Mouse (Mus musculus) kidney, postnatal 36 days (tissue): ENCODE measurements at regions not wholly inside any gene's neighbourhood (a gene's known extent, or its start where the extent isn't known, plus 50 kb on each side); places are given as distances from the start of the nearest gene placed in this dataset.
"Not testable (repeated sequence)": the region's sequence is repeated elsewhere in the genome, so short reads cannot be mapped to it uniquely, and the experiment has no call there.

ENCODE experiments used
- DNase-seq, 2 experiments: peaks; one replicate each; pipeline ENCODE4 v3.0.0; 2021 to 2022; ENCODE audit warnings: mixed read lengths in 2 of 2

DNA sequence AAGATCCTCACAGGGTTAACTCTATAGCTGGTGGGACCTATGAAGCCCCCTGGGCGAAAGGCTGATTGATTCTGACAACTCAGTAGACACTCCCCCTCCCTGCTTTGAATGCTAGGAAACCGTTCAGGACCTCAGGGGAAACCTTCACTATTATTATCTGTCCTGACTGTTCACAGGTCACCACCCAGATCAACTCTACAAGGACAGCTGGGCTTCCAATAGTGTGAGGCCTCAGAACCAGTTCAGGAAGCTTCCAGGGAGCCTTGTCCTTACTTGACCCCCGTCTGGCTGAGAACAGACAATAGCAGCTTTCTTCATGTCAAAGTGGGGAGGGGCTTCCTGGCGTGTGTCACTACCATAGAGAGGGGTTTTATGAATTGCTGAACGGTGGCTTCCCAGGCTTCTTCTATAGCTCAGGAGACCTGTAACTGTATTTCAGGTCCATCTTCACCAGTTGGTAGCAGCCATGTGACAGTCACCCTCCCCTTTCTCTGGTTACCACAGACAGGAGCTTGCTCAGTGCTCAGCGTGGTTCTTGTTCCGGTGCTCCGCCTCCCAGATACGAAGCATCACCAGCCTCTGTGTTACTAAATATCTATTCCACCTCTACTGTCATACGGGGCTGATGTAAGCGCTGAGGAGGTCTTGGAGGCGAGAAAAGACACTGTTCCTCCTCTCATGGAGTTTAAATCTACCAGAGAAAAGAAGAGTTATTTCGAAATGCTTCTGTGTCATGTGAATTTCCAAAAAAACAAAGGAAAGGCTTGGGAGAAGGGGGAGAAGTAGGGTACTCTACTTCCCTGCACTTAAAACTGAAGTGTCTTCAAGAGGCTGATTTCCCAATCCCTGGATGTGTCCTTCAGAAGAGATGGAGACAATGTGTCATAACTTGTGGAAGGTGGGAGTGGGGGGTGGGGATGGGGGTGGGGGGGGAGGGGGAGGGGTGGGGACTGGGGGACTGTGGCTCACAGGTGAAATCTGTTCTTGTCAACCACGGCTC, 96.9 kb downstream of the Vcpkmt start:
- DNase-seq: peak; percentile 68 to 77

DNA sequence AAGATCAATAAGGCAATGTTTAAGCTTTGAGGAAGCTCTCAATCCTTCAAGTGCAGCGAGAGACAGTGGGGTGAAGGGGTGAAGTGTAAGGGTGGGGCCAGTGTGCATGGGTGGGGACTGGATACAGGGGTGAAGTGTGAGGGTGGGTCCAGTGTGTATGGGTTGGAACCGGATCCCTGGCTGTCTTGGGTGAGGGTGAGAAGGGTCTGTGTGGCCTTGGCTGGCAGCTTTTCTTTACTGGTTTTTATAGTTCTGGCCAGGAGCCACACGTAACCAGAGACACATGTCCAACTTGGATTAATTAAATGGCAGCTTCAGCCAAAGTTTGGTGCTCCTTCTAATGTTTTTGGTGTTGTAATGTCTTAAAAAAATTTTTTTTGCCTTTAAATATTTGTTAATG, 101.4 kb downstream of the Vcpkmt start:
- no peak for DNase-seq

DNA sequence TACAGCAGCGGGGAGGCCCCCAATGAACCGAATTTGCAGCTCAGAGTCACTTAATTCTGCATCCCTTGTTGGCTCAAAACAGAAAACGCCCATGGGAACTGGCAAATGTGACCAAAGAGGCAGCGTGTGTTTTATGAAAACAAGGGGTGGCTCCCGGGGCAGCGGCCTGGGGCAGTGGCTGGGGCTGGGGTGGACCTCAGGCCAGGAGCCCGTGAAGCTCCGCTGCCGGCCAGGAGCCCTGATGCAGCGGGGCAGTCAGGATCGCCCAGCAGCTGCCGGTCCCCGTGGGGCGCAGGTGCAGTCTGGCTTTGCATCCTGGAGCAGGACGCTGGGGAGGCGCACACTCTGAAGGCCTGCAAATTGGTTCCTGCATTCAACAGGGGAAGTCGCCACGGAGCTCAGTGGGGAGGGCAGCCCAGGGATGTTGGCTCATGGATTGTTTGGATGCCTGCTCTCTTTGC, 104.4 kb upstream of the Gm9887 start:
- DNase-seq: no peak

DNA sequence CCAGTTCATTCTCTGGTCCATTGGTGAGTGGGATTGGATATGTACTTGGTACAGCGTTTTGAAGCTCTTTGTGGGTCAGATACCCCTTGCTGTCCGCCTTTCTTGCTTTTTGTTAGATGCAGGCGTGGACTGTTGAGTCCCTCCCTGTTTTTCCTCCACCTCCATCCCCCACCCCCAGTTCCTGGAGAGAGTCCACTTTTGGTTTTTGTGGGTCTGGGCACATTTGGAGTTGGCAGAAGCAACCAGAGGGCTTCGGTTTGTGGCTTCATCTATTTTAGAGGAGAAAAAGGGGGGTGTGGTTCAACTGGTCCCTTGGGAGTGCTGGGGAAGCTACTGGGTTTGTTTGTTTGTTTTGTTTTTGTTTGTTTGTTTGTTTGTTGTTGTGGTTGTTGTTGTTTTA, 103.9 kb upstream of the Gm9887 start:
- no peak for DNase-seq

DNA sequence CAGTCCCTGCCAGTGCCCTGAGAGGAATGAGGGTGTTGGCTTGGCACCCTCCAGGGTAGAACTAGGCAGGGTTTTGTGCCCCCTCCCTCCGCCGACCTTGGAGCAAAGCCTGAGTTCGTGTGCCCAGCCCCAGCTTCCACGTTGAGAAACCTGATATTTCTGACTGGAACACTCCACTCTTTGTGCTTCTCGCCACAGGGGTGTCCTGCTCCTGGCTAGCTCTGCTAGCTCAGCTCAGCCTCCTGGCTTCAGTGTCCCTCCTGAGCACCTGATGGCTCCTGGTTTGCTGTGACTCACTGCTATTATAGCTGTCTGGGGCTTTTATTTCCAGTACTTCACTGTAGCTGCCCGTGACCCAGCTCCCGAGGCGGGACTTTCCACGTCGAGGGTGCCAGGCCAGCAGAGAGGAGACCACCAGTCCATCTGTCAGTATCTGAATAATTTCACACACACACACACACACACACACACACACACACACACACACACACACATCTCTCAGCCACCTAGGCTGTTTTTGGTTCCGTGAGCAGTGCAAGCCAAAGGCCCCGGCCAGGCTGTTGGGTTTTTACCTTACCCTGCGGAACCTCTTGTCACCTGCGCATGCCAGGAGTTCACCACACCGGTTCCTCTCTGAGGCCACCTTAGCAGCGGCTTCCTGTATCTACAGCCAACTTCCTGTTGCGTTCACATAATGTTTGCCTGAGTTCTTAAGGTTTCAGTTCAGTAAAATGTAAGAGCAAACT, 102.8 kb upstream of the Gm9887 start:
- no peak for DNase-seq

DNA sequence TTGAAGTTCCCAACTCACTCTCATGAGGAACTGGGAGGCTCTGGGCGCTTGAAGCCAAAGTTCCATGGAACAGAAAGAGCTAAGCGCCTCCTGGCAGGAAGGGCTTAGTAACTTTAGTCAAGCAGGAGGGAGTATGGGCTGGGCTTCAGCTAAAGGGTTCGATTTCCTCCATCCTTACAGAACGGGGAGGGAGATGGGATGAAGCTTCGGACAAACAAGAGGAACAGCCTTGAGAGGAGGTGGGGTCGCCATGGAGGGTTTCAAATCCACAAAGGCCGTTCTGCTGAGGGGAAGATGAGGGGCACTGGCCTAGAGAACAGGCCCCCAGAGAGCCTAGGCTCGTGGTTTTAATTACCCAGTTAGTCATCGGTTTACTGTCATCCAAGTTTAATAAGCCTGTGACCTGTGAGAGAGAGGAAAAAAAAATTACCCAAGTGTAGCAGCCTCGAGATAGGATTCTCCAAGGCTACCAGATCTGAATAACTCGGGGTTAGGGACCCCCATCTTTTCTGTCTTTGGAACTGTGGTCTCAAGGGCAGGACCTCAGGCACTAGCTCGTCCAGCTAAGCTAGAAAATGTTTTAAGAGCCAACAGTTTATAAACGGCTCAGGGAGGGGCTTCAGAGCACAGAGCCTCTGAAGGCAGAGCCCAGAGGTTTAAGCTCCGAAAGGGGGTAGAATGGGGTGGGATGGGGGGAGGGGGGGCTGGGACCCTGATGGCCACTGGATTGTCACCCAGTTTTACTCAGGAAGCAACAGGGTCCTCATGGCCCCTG, 102.1 kb upstream of the Gm9887 start:
- DNase-seq: no peak

DNA sequence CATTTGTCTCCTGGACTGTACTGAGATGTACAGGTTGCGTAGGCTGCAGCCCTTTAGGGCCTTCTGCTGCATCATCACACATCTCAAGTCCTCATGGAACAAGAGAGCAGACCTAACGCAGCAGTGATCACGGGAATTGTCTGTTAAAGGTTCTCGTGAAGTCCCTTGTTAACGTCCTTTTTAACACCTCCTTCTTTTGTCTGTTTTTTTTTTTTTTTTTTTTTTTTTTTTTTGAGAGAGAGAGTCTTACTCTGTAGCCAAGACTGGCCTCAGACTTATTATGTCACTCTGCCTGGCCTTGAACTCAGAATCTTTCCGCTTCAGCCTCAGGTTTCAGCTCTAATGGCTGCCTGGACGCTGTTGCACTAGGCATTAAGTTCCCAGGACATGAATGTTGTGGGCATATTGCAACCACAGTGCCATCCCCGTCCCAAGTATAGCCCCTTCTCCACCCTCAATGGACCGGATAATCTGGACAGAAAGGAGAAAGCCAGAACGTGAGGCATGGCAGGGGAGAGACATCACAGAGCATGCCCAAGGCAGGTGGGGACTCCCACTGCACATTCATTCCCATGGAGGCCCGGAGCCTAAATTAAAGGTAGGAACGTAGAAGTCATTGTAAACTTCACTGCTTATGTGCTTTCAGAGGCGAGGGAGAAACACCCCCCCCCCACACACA, 101.3 kb upstream of the Gm9887 start:
- DNase-seq: no peak

DNA sequence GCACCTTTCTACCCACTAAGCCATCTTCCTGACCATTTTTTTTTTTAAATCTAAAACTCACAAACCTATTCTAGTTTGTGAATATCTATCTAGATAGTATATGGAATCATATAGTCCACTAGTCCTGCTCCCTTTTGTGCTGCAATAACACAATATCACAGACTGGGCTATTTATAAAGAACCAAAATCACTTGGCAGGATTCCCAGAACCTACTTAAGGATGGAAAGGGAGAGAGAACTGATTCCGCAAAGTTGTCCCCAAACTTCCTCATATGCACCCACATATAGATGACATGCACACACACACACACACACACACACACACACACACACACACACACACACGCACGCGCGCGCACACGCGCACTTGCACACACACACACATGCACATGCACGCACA, 100.7 kb upstream of the Gm9887 start:
- DNase-seq: no peak

DNA sequence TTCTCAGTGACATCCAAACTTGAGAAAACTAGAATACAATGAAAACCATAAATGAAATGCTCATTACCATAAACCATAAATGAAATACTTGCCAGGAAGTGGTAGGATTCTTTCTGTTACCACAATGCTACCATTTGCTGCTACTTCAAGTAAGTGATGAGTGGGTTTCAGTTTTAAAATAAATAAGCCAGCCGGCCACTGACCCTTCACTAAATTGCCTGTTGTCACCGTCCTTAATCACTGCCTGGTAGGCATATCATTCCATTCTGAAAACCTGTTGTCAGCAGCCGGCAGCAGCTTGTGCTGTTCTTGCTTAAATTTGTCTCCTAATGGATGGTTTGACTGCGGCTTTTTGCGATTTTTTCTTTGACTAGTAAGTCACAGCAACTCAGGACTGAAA, 99.6 kb upstream of the Gm9887 start:
- no peak for DNase-seq

DNA sequence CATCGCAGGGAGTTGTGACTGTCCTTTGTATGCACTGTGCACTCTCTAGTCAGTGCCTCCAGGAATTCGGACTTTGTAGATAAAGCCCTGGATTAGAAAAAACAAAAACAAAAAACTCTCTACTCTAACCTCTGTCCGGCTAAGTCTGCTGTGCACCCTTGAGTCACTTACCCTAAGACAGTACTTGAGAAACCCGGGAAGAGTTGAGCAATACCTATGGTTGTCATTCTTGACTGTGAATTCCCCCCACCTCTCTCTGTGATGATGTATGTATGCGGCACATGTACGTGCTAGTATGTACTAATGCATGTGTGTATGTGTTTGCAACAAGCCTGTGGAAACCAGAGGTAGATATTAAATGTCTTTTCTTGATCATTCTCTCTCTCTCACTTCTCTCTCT, 96.7 kb upstream of the Gm9887 start:
- DNase-seq: no peak

DNA sequence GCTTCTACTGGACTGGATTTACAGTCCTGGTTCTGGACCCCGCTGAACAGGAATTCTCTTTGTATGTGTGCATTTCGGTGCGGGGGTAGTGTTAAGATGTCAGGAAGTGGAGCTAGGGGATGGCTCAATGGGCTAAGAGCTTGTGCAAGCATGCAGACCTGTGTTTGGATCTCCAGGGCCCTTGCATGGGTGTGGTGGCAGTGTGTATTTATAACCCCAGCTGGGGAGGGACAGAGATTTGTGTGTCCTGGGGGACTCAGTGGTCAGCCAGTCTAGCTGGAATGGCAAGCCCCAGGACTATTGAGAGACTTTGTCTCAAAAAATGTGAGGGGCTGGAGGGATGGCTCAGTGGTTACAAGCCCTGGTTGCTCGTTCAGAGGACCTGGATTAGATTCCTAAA, 95.1 kb upstream of the Gm9887 start:
- DNase-seq: no peak

DNA sequence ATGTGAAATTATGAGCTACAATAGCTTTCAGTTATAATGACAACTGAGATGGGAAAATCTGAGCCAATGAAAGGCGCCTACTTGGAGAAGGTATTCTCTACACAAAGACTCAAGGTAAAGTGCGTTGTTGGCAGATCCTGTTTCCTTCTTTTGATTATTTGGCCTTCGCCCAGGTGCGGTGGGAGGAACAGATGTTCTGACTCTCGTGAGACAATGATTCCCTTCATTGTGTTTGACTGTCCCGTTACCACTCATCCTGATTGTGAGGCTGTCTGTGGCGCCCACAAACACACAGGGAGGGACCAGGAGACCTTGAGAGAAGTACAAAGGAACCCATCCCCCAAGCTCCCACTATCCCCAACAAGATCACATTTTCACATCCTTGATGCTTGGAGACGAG, 92.6 kb upstream of the Gm9887 start:
- DNase-seq: no peak

DNA sequence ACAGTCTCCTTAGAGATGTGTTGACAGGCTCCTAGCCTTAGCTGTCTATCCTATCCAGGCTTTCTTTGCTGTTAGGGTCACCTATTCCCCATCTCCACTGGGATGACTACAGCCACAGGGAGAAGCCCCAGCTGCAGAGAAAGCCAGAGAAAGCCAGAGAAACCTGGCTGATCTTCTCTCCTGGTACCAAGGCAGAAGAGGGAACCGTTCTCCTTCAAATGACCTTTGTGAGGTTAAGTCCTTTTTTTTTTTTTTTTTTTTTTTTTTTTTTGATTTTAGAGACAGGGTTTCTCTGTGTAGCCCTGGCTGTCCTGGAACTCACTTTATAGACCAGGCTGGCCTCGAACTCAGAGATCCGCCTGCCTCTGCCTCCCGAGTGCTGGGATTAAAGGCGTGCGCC, 91.1 kb upstream of the Gm9887 start:
- not testable (repeated sequence) for DNase-seq

DNA sequence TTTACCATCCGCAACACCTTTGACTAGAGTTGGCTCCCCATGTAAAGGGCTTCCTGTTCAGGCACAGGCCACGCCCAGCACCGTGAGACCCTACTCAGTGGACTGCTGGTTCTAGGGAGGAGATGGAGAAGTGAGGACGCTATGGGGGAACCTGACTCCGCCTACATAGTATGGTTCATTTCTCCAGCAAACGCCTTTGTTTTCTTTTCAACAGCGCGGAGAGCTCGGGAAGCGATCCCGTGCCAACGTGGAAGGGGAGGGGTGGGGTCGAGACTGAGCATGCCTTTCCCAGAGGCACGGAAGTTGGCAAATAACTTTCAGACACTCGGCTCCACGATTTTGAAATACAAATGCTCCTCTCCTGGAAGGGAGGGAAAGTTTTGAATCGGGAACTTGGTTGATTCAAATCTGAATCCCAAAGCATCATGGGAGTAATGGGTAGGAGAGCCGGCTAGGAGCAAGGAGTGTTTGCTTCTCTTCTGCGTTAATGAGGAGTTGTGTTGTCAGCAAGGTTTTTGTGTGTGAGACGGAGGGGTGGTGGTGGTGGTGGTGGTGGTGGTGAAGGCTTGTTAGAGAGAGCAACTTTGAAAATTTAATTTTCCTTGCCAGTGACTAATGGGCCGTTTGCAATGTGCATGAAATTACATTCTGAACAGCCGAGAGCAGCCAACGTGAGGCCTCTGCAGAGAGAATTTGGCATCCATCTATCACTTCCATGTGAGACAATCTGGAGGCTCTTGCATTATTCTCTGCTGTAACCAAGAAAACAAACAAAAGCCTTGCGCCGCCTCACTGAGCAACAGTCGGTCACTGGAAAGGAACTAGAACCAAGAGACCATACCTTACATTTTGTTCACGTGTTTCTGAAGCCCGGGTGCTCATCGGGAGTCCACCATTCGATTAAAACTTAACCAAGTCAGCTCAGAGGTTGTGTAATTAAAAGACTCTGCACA, 89.9 kb upstream of the Gm9887 start:
- DNase-seq: peak; percentile 61 to 68

DNA sequence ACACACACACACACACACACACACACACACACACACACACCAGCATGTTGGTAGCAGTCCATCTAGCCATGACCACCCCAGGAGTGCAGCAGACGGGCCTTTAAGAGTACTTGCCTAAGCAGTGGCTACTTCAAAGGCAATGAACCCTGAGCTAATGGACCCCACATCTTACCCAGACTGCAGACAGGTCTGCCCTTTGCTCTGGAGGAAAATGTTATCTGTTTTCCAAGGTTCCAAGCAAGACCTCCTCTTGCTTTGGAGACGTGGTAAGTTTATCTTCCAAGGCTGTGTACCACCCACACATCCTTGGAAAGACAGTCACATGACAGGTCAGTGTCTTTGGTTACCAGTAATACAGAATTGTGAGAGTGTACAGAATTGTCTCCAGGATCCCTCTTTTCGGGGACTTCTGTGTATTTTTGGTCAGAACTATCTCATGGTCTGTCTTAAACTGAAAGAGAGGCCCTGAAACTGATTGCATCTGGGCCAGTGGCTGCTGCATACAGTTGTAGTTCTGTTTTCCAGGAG, 88.4 kb upstream of the Gm9887 start:
- no peak for DNase-seq

DNA sequence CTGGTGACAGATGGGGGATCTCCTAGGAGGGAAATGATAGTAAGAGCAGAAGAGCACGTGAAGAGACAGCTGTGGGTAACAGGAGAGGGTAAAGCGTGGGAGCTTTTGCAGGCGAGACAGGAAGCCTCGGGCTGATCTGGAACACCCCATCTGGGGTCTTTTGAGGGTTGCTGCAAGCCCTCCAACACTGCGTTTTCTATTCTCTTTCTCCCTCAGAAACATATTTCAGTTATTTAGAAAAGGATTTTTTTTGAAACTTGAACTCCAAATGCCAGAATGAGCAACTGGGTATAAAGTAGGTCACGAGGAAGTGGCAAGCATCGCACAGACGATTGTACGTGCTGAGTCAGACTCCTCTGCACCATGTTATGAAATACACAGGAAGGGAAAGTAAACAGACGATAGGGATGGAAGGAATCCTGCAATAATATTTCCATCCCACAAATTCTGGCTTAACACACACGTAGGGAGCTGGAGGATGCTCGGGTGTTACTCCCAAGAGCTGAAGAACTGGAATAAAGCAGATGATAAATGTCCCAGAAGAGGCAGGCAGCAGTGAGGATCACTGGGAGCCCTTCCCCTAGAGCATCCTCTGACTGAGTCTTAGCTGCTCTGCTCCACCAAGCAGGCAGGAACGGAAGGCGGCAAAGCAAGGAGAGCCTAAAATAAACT, 86.0 kb upstream of the Gm9887 start:
- DNase-seq: peak; percentile 36 to 53

DNA sequence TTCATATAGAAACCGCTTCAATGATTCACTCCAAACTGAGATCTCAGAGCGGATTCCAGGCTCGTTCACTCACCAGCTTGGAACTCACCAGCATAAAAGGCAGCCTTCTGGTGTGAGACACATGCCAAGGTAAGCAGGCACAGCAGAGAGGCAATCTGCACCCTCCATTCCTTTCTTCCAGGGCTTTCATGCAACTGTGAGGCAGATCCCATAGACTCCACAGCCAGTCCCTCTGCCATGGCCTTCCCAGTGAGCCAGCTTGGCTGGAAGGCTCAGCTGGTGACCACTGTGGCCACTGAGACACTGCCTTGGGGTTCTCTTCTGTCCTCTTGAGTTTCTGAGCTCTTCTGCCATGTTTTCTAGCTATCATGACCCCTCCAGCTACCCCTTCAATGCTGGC, 84.5 kb upstream of the Gm9887 start:
- no peak for DNase-seq

DNA sequence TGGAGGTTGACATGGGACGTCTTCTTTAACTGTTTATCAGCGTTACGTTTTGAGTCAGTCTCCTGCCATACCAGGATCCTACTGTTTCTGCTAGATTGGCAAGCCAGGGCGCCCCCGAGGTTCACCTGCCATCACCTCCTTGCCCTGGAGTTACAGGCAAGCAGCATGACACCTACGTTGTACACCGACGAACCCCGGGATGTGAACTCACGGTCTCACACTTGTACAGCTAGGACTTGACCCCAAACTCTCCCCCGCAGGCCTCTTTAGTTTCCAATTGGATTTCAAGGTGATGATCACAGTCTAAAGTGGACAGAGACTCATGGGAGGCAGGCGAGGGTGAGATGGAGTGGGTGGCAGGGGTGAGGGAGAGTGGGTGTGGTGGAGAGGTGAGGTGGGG, 83.9 kb upstream of the Gm9887 start:
- no peak for DNase-seq

DNA sequence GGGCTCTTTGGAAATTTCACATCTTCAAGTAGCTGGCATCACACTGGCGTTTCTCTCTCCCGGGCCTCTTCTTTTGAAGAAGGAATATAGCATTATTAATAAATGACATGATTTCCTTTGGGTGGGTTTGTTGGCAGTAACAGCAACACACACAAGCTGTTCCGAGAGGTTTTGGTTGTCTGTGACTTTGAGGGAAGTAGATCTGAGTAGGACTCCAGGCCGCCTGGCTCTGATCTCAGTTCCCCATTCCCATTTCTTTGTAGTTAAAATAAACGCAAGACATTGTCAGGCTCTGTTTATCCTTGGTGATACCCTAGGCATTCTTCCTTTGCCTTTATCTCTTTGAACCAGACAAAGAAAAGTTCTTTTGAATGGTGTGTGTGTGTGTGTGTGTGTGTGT, 83.3 kb upstream of the Gm9887 start:
- DNase-seq: no peak

DNA sequence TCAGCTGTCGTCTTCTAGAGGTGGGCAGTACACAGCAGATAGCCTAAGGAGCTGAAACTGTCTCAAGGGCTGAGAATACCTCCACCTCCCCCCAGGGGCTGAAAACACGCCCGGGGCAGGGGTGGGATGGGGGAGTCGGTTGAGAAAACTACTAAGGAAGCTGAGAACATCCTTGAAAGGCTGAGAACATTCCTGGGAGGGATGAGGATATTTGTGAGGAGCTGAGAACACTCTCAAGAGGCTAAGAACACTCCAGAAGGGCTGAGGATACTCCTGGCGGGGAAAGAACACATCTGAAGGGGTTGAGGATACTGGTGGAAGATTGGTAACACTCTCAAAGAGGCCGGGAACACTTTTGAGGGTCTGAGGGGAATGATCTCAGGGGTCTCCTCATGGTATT, 81.3 kb upstream of the Gm9887 start:
- no peak for DNase-seq

DNA sequence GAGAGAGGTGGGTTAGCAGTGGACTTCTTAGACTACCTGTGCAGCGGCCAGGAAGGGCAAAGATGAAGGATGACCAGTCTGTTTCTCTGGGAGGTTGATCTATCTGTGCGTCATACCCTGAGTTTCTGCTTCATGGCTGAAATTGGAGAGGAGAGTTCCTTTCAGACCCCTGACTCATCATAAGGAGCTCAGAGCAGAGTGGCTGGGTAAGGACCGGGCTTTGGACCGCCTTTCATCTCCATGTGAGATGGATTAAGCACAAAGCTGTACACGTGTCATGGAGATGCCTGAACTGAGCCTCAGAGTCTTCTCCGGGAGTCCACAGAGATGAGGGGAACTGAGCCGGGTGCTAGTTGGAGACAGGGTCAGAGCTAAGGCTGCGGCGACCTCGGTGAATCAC, 80.7 kb upstream of the Gm9887 start:
- DNase-seq: no peak
